Mouse (Mus musculus): ENCODE results near the gene Foxa3.

GRCm38 (mm10) chr7:19022189-19022958, 964 bp downstream of the Foxa3 start:
- no peak for TF ChIP-seq CTCF (IDR thresholded peaks at IDR 0.05)
- TF ChIP-seq EP300 (IDR thresholded peaks at IDR 0.05; ENCODE audit: insufficient read depth, low read depth, low read length): no peak
